Mouse (Mus musculus) liver, embryonic 16.5 days (tissue): Measurements from ENCODE around the gene Olfr314. TPM values are rescaled to one million over a fixed set of nuclear protein-coding genes. Genes with fewer than 3 reads are reported as not detected.
"Not testable (repeated sequence)": the region's sequence is repeated elsewhere in the genome, so short reads cannot be mapped to it uniquely, and the experiment has no call there.

Experiments used
- ATAC-seq: fragments of 200-750 bp; cut with Nextera tagmentation; 2 replicates; pipeline ENCODE4 v1.8.0; 2017; ENCODE audit warnings: low read depth, mild to moderate bottlenecking, moderate number of reproducible peaks, moderate library complexity
- H3K27ac ChIP-seq: fragments of 300-500 bp; sonication (generic); 2 replicates; pipeline ENCODE4 v1.5.1; 2014; ENCODE audit warnings: mild to moderate bottlenecking, low read length
- H3K27me3 ChIP-seq: fragments of 300-500 bp; sonication (generic); 2 replicates; pipeline ENCODE4 v1.6.1; 2014; ENCODE audit warnings: low read depth, low read length, mixed read lengths; ENCODE audit not compliant: control insufficient read depth, insufficient read depth
- H3K36me3 ChIP-seq: fragments of 300-500 bp; sonication (generic); 2 replicates; pipeline ENCODE4 v1.6.1; 2014; ENCODE audit warnings: mild to moderate bottlenecking; ENCODE audit not compliant: control insufficient read depth, insufficient read depth
- H3K4me1 ChIP-seq: fragments of 300-500 bp; sonication (generic); 2 replicates; pipeline ENCODE4 v1.6.1; 2014; ENCODE audit warnings: low read depth, low read length, mixed read lengths; ENCODE audit not compliant: control insufficient read depth
- H3K4me2 ChIP-seq: fragments of 300-500 bp; sonication (generic); 2 replicates; pipeline ENCODE4 v1.6.1; 2014; ENCODE audit warnings: low read depth, low read length, mixed read lengths
- H3K4me3 ChIP-seq: fragments of 300-500 bp; sonication (generic); 2 replicates; pipeline ENCODE4 v1.5.1; 2014; ENCODE audit warnings: low read depth, mild to moderate bottlenecking, low read length
- H3K9ac ChIP-seq: fragments of 300-500 bp; sonication (generic); 2 replicates; pipeline ENCODE4 v1.6.1; 2014; ENCODE audit warnings: low read depth, low read length
- H3K9me3 ChIP-seq: fragments of 300-500 bp; sonication (generic); replicated peaks from 2 replicates; pipeline ENCODE4 v1.6.1; 2016; ENCODE audit warnings: low read length; ENCODE audit not compliant: control insufficient read depth
- WGBS: fragments of 180-500 bp; shearing (Covaris S2); extraction: QIAGEN DNeasy Blood & Tissue Kit; methylation state at CpG from one replicate; pipeline ENCODE4 v1.1.7; 2014; ENCODE audit not compliant: insufficient replicate concordance; 5-methylcytosine and 5-hydroxymethylcytosine counted together
- polyA plus RNA-seq: library from polyadenylated mRNA; unstranded; fragments of >200 nt; fragmentation: Nextera tagmentation; extraction: Ambion mirVana; gene quantifications from 2 replicates; pipeline ENCODE4 v1.2.1, GENCODE M21; 2015

The Olfr314 gene
- polyA plus RNA-seq, 1 experiment from 2014 or later: not detected

- WGBS: 5% methylated on average over 1 of the region's 1 CpGs
- no peak overlapping the region for H3K27ac ChIP-seq
- no peak for ATAC-seq
- H3K4me1 ChIP-seq: no peaks in the 10 kb centered on the region
- H3K27me3 ChIP-seq: no peaks in the 10 kb centered on the region
- H3K36me3 ChIP-seq: no peaks in the 10 kb centered on the region
- no peaks in the 10 kb centered on the region for H3K9me3 ChIP-seq
- H3K9ac ChIP-seq: no peak overlapping the region
- no peak overlapping the region for H3K4me3 ChIP-seq
- H3K4me2 ChIP-seq: no peak overlapping the region
Measured at GRCm38 (mm10) chr11:58812001-58812400, 29.2 kb downstream of the Olfr314 start.

- not testable (repeated sequence) for H3K4me1 ChIP-seq, H3K36me3 ChIP-seq, H3K9ac ChIP-seq, ATAC-seq, H3K4me2 ChIP-seq, H3K9me3 ChIP-seq, H3K4me3 ChIP-seq, H3K27me3 ChIP-seq, H3K27ac ChIP-seq
- 29% methylated on average over 1 of the region's 1 CpGs for WGBS
Measured at GRCm38 (mm10) chr11:58814700-58815099, 31.9 kb downstream of the Olfr314 start, which contains the start of gene Olfr313. Olfr313 (plus strand) TSS chr11:58815000.

- WGBS: 58% methylated on average over 1 of the region's 1 CpGs
- Histone ChIP-seq H3K36me3 (no peaks in the 10 kb centered on the region), H3K4me1 (no peaks in the 10 kb centered on the region), H3K27ac (no peak overlapping the region), H3K4me2 (no peak overlapping the region), H3K9me3 (no peaks in the 10 kb centered on the region), H3K4me3 (no peak overlapping the region), H3K9ac (no peak overlapping the region), H3K27me3 (no peaks in the 10 kb centered on the region)
- no peak for ATAC-seq
Measured at GRCm38 (mm10) chr11:58815676-58816075, 32.9 kb downstream of the Olfr314 start.

- H3K9ac ChIP-seq, H3K27me3 ChIP-seq, H3K4me1 ChIP-seq, ATAC-seq, H3K36me3 ChIP-seq, H3K27ac ChIP-seq, H3K9me3 ChIP-seq, H3K4me2 ChIP-seq, H3K4me3 ChIP-seq: not testable (repeated sequence)
Measured at GRCm38 (mm10) chr11:58828937-58829336, 46.2 kb downstream of the Olfr314 start, which contains the start of gene Olfr312. Olfr312 (plus strand) TSS chr11:58829237.

GRCm38 (mm10) chr11:58829764-58830163 lies 47.0 kb downstream of the Olfr314 start:
- H3K4me1 ChIP-seq: no peaks in the 10 kb centered on the region
- H3K27ac ChIP-seq: no peak overlapping the region
- 38% methylated on average over 3 of the region's 3 CpGs for WGBS
- H3K27me3 ChIP-seq: no peaks in the 10 kb centered on the region
- no peak for ATAC-seq
- H3K4me3 ChIP-seq: no peak overlapping the region
- no peaks in the 10 kb centered on the region for H3K36me3 ChIP-seq
- no peak overlapping the region for H3K9ac ChIP-seq
- no peaks in the 10 kb centered on the region for H3K9me3 ChIP-seq
- no peak overlapping the region for H3K4me2 ChIP-seq

GRCm38 (mm10) chr11:58832541-58832940 lies 49.8 kb downstream of the Olfr314 start:
- not testable (repeated sequence) for H3K4me2 ChIP-seq, ATAC-seq, H3K27ac ChIP-seq, H3K4me1 ChIP-seq, H3K4me3 ChIP-seq, H3K36me3 ChIP-seq, H3K27me3 ChIP-seq, H3K9me3 ChIP-seq, H3K9ac ChIP-seq
- WGBS: 55% methylated on average over 3 of the region's 3 CpGs

Other genes starting within 250 kb of the Olfr314 start
- not detected in 2 replicates for gene Olfr330, start 248.1 kb upstream of the Olfr314 start, polyA plus RNA-seq
- gene Olfr329-ps, start 236.5 kb upstream of the Olfr314 start, polyA plus RNA-seq: not detected in 2 replicates
- gene Olfr328, start 227.3 kb upstream of the Olfr314 start, polyA plus RNA-seq: not detected in 2 replicates
- not detected in 2 replicates for gene Olfr224, start 212.4 kb upstream of the Olfr314 start, polyA plus RNA-seq
- not detected in 2 replicates for gene Olfr325, start 205.2 kb upstream of the Olfr314 start, polyA plus RNA-seq
- not detected in 2 replicates for gene Olfr324, start 187.8 kb upstream of the Olfr314 start, polyA plus RNA-seq
- not detected in 2 replicates for gene 2210407C18Rik, start 166.9 kb upstream of the Olfr314 start, polyA plus RNA-seq
- gene Olfr323, start 152.5 kb upstream of the Olfr314 start, polyA plus RNA-seq: not detected in 2 replicates
- 12.7 and 15.7 TPM in 2 replicates for gene Trim58, start 142.5 kb upstream of the Olfr314 start, polyA plus RNA-seq
- 0.08 TPM in 1 of 2 replicates, not detected in the other for gene Olfr322, start 124.2 kb upstream of the Olfr314 start, polyA plus RNA-seq
- not detected in 2 replicates for gene Olfr320, start 101.9 kb upstream of the Olfr314 start, polyA plus RNA-seq
- gene Olfr319, start 83.8 kb upstream of the Olfr314 start, polyA plus RNA-seq: not detected in 2 replicates
- gene Olfr318, start 58.9 kb upstream of the Olfr314 start, polyA plus RNA-seq: not detected in 2 replicates
- not detected in 2 replicates for gene Olfr317, start 43.7 kb upstream of the Olfr314 start, polyA plus RNA-seq
- not detected in 2 replicates for gene Olfr316, start 30.2 kb upstream of the Olfr314 start, polyA plus RNA-seq
- gene Olfr315, start 9.8 kb upstream of the Olfr314 start, polyA plus RNA-seq: not detected in 2 replicates
- 0.17 TPM in 1 of 2 replicates, not detected in the other for gene Fam183b, start 19.0 kb downstream of the Olfr314 start, polyA plus RNA-seq
- not detected in 2 replicates for gene Olfr313, start 32.0 kb downstream of the Olfr314 start, polyA plus RNA-seq
- gene Olfr312, start 46.3 kb downstream of the Olfr314 start, polyA plus RNA-seq: not detected in 2 replicates
- not detected in 2 replicates for gene Olfr311, start 56.3 kb downstream of the Olfr314 start, polyA plus RNA-seq
- 1.5 and 2.3 TPM in 2 replicates for gene Gm12258, start 64.2 kb downstream of the Olfr314 start, polyA plus RNA-seq
- 2.2 and 2.3 TPM in 2 replicates for gene 2810021J22Rik, start 84.3 kb downstream of the Olfr314 start, polyA plus RNA-seq
- 4.2 and 5.6 TPM in 2 replicates for gene Zfp39, start 121.3 kb downstream of the Olfr314 start, polyA plus RNA-seq
- 14.1 and 14.3 TPM in 2 replicates for gene Btnl10, start 135.0 kb downstream of the Olfr314 start, polyA plus RNA-seq
- 74.5 and 81.7 TPM in 2 replicates for gene Rnf187, start 156.0 kb downstream of the Olfr314 start, polyA plus RNA-seq
- 17.9 and 22.4 TPM in 2 replicates for gene Hist3h2ba, start 166.0 kb downstream of the Olfr314 start, polyA plus RNA-seq
- 21.2 and 24.4 TPM in 2 replicates for gene Hist3h2a, start 171.7 kb downstream of the Olfr314 start, polyA plus RNA-seq
- gene Trim17, start 171.7 kb downstream of the Olfr314 start, polyA plus RNA-seq: 0.15 and 0.19 TPM in 2 replicates
- 8.2 and 8.7 TPM in 2 replicates for gene Trim11, start 195.1 kb downstream of the Olfr314 start, polyA plus RNA-seq